Mouse (Mus musculus) heart, postnatal 10 days (tissue): ENCODE measurements around the gene Tmem255a. TPM values are rescaled to one million over a fixed set of nuclear protein-coding genes. Genes with fewer than 3 reads are reported as not detected.
A peak's percentile ranks its signal among the peaks of the same experiment; 100 is the strongest.

ENCODE experiments used
- DNase-seq, 2 experiments: peaks; one replicate each; pipeline ENCODE4 v3.0.0; 2021
- intact Hi-C: fragments of 180-260 bp; cut with DNase I; formaldehyde crosslinking; loops from one replicate; pipeline ENCODE4 v1.15.1; 2025
- total RNA-seq, 2 experiments: library from RNA; stranded (reverse); gene quantifications; 2 replicates each; pipeline ENCODE4 v1.2.3; 2021

Tmem255a gene
- total RNA-seq = 10 to 100 TPM; 19.7 to 30.7 TPM

DNA sequence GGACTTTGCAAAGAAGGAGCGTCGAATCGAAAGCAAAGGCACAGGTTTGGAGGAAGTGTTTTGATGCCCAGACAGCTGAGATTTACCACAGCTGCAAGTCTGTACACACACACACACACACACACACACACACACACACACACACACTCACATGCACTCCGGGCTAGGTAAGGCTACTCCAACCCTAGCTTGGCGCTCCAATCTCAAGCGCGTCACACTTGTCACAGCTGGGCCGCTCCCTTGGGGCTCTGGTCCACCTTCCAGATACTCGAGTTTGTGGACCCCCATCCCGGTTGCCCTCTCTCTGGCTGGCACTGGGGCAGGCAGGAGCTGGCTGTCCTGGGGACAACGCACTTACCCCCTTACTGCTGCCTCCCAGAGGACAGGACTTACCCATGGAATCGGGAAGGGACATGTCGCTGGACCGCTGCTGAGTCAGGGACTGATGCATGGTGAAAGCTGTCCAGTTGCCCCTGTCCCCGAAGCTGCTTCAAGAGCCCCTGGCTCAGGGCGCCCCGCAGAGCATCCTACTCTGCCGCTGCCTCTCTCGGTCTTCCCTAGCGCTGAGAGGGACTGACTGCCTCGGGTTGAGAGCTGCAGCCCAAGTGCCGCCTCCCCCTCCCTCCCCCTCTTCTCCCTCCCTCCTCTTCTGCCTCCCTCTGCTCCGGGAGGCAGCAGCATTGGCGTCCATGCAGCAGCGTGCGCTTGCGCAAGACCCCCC lies at the start of gene Tmem255a:
TSS of gene Tmem255a (minus strand) at position 589 of the 721 bp plus-strand sequence.
- DNase-seq = peak; percentile 17 to 35
- intact Hi-C loops = loop anchor here (2.0 kb wide), 2 partner anchors 179 to 187 kb away; no protein-coding TSS in a partner anchor

DNA sequence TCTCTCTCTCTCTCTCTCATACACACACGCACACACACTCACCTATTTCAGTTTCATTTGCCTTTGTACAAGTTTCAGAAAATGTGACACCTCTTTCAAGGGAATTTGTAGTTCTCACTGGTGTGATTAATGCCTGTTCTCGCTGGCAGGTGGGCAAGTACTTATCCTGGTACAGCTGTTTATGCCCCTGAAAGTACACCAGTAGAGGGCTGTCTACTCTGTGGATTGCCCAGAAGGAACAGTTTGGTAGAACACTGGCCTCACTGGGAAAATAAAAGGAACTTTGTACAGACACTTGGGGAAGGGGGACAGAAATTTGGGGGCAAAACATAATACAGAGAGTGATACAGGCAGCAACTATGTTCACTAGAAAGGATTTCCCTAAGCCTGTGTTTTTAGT lies 7.4 kb upstream of the Tmem255a start:
- intact Hi-C loops = loop anchor here (5.0 kb wide), 1 partner anchor 73 kb away; no protein-coding TSS in a partner anchor

GRCm38 (mm10) chrX:38250352-38250950 lies 1.8 kb downstream of the Tmem255a start:
- peak in 1 of 2 experiments; percentile 17 for DNase-seq
- intact Hi-C loops = loop anchor here (2.0 kb wide), 2 partner anchors 180 to 188 kb away; no protein-coding TSS in a partner anchor

More for the DNA sequence above, 7.4 kb upstream of the Tmem255a start:
- DNase-seq = peak; percentile 3 to 16

GRCm38 (mm10) chrX:38249640-38250351 lies 2.4 kb downstream of the Tmem255a start:
- peak; percentile 43 to 72 for DNase-seq
- intact Hi-C loops = loop anchor here (2.0 kb wide), 2 partner anchors 181 to 189 kb away; no protein-coding TSS in a partner anchor

GRCm38 (mm10) chrX:38247601-38248000 lies 4.6 kb downstream of the Tmem255a start:
- no peak for DNase-seq
- intact Hi-C loops = no loop called here

- no peak for DNase-seq
- intact Hi-C loops = no loop called here
These were observed 5.1 kb downstream of the Tmem255a start for GRCm38 (mm10) chrX:38247108-38247507.

DNA sequence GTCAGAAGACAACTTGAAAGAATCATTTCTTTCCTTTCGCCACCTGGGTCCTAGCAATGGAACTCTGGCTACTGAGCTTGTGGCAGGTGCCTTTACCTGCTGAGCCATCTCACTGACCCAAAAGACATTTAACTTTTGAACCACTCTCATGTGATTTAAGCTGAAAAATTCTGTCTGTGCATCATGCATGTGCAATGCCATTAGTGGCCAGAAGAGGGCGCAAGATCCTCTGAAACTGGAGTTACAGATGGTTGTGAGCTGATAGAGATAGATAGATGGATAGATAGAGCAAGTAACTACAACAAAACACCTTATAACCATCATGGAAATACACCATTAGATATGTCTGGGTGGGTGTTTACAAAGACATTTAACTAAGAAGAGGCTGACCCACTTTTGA lies 14.5 kb downstream of the Tmem255a start:
- peak in 1 of 2 experiments; percentile 32 for DNase-seq

GRCm38 (mm10) chrX:38229888-38230287 lies 22.4 kb downstream of the Tmem255a start:
- intact Hi-C loops = no loop called here
- DNase-seq = no peak

More for the DNA sequence above, 14.5 kb downstream of the Tmem255a start:
- intact Hi-C loops = no loop called here

GRCm38 (mm10) chrX:38222757-38223156 lies 29.5 kb downstream of the Tmem255a start:
- DNase-seq = no peak
- intact Hi-C loops = no loop called here

- DNase-seq = no peak
- intact Hi-C loops = no loop called here
These were observed 34.6 kb downstream of the Tmem255a start for GRCm38 (mm10) chrX:38217676-38217991.

- intact Hi-C loops = no loop called here
- no peak for DNase-seq
These were observed 35.1 kb downstream of the Tmem255a start for GRCm38 (mm10) chrX:38216986-38217675.

- DNase-seq = no peak
- intact Hi-C loops = no loop called here
These were observed 44.8 kb downstream of the Tmem255a start for GRCm38 (mm10) chrX:38207392-38207791.

GRCm38 (mm10) chrX:38201816-38202215 lies 50.4 kb downstream of the Tmem255a start:
- intact Hi-C loops = no loop called here

GRCm38 (mm10) chrX:38190458-38190764 lies 61.8 kb downstream of the Tmem255a start:
- intact Hi-C loops = no loop called here
- peak in 1 of 2 experiments; percentile 9 for DNase-seq

More at GRCm38 (mm10) chrX:38201816-38202215, 50.4 kb downstream of the Tmem255a start:
- peak in 1 of 2 experiments; percentile 2 for DNase-seq

DNA sequence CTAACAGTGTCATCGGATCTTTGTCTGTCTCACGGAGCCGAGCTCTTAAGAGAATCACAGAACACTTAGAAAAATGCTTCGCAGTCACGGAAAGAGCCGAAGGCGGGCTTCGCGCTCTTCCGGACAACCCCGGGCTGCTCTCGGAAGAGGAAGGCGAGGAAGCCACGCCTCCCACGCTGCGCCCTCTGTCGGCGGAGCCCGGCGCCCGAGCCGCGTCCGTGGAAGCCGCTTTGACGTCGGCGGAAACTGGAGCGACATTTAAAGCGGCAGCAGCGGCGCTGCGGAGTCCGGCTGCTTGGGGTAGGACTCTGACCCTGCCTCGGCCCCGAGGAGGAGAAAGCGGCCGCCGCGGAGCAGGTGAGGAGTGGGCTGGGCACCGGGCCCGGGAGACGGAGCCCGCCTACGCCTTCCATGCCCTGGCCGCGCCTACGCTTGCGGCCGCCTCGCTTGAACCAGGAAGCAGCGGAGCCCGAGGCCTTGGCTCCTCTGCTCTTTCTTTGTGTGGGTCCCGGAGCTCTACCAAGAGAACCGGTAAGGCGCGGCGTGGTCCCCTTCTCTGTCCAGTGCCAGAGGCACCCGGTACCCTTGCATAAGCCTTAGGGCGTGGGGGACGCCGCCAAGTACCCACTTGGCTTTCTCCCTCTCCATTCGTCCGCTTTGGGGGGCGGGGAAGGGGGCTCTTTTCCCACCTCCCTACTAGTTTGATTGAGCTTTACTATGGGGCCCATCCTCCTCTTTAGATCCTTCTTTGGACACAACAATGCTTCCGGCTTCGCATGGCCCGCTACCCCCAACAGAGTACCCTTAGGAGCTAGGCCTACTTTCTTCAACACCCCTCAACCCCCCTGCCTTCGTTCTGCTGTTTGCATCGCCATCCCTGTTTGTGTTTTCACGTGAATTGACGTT lies 62.4 kb downstream of the Tmem255a start, which contains the start of gene Zbtb33:
TSS of gene Zbtb33 (plus strand) at position 242 of the 906 bp plus-strand sequence.
- peak; percentile 90 to 91 for DNase-seq
- intact Hi-C loops = no loop called here

DNA sequence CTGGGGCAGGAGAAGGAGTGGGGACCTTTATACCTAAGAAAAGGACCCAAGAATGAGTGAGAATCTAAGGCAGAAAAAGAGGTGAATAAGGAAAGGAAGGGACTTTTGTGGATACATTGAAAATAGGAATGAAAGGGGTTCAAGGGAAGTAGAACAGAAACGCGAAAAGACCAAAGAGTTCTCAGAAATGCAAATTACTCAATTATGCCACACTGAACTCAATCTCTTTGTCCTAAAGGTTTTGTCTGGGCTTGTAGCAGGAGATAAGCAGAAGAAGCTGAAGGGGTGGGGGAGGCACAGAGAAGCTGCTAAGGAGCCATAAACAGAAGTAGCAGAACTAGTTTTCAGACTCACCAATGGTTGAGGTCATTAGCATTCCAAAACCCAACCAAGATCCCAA lies 66.7 kb downstream of the Tmem255a start:
- DNase-seq = no peak
- intact Hi-C loops = no loop called here

DNA sequence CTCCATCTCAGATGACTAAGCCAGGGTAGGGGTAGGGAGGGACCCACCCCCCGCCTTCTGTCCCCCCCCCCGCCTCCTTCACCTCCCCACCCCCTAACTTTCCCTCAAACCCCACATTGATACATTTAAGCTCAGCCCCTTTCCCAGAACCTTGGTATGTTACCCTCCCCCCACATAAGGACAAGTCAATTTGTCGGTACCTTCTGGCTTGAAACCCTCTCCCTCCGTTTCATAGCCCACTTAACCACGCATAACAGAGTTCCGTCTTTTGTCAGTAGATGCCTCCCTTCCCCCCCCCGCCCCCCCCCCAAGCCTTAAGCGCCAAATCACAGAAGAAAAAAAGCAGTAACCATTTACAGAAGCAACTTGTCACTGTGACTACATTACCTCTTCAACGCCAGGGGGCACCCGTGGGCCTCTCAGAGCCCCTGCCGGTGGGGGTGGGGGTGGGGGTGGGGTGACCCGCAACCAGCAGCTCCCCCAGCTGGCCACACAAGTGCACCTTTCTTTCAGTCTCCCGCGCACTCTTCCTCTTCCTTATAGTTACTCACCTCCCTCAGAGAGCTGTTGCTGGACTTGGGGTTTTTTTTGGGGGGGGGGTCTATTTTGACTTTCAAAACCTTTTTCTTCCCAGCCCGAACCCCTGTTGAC lies 70.5 kb downstream of the Tmem255a start:
- intact Hi-C loops = no loop called here
- DNase-seq = peak; percentile 38 to 72

DNA sequence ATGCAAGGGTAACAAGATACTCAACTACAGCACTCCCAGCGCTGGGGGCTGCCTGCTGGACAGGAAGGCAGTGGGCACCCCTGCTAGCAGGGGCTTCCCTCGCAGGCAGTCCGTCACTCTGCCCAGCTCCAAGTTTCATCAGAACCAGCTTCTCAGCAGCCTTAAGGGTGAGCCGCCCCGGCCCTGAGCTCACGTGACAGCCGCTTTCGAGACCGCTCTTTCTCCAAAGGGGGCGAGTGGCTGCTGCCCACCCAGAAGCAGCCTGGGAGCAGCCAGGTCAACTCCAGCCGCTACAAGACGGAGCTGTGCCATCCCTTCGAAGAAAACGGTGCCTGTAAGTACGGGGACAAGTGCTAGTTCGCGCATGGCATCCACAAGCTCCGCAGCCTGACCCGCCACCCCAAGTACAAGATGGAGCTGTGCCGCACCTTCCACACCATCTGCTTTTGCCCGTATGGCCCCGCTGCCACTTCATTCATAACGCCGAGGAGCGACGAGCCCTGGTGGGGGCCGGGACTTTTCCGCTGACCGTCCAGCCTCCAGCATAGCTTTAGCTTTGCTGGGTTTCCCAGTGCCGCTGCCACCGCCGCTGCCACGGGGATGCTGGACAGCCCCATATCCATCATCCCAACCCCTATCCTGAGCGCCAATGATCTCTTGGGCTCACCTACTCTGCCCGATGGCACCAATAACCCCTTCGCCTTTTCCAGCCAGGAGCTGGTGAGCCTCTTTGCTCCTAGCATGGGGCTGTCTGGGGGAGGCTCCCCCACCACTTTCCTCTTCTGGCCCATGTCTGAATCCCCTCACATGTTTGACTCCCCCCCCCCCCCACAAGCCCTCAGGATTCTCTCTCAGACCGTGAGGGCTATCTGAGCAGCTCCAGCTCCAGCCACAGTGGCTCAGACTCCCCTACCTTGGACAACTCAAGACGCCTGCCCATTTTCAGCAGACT lies 71.3 kb downstream of the Tmem255a start:
- intact Hi-C loops = no loop called here
- peak; percentile 12 to 15 for DNase-seq
